Mouse (Mus musculus) embryonic facial prominence, embryonic 10.5 days (tissue): ENCODE data around the gene Sod3. TPM values are rescaled to one million over a fixed set of nuclear protein-coding genes. Genes with fewer than 3 reads are reported as not detected.
A peak's percentile ranks its signal among the peaks of the same experiment; 100 is the strongest.

Experiments
- DNase-seq: peaks from one replicate; pipeline ENCODE4 v3.0.0-alpha.2; 2017; ENCODE audit warnings: low spot score
- H3K27ac ChIP-seq: fragments of 300-500 bp; sonication (generic); replicated peaks from 2 replicates; pipeline ENCODE4 v1.5.1; 2016; ENCODE audit warnings: mild to moderate bottlenecking
- H3K27me3 ChIP-seq: fragments of 300-500 bp; sonication (generic); replicated peaks from 2 replicates; pipeline ENCODE4 v1.6.1; 2016; ENCODE audit warnings: low read depth, mild to moderate bottlenecking; ENCODE audit not compliant: poor library complexity, severe bottlenecking
- H3K36me3 ChIP-seq: fragments of 300-500 bp; sonication (generic); replicated peaks from 2 replicates; pipeline ENCODE4 v1.6.1; 2016; ENCODE audit warnings: mild to moderate bottlenecking, moderate library complexity
- H3K4me1 ChIP-seq: fragments of 300-500 bp; sonication (generic); 2 replicates; pipeline ENCODE4 v1.6.1; 2016
- H3K4me3 ChIP-seq: fragments of 300-500 bp; sonication (generic); 2 replicates; pipeline ENCODE4 v1.5.1; 2016; ENCODE audit warnings: mild to moderate bottlenecking, moderate library complexity
- H3K9me3 ChIP-seq: fragments of 300-500 bp; sonication (generic); 2 replicates; pipeline ENCODE4 v1.6.1; 2016; ENCODE audit warnings: mild to moderate bottlenecking
- WGBS: fragments of 180-500 bp; shearing (Covaris S2); methylation state at CpG from one replicate; pipeline ENCODE4 v1.1.7; 2016; 5-methylcytosine and 5-hydroxymethylcytosine counted together
- polyA plus RNA-seq: library from polyadenylated mRNA; unstranded; fragments of >200 nt; fragmentation: Nextera tagmentation; extraction: Ambion mirVana; gene quantifications from 2 replicates; pipeline ENCODE4 v1.2.1, GENCODE M21; 2016

Sod3 gene
- polyA plus RNA-seq = 0.40 and 0.54 TPM in 2 replicates

- Histone ChIP-seq H3K36me3 (no peaks in the 10 kb centered on the region), H3K27me3 (peaks cover 22% of the 10 kb centered on the region), H3K27ac (peak within 1 kb of the TSS; percentile 54), H3K9me3 (0 out of 2 replicates have a peak, but pooled peaks cover 3% of the 10 kb centered on the region), H3K4me3 (no peak within 1 kb of the TSS), H3K4me1 (peaks cover 39% of the 10 kb centered on the region)
- peak; percentile 38 for DNase-seq
- WGBS = 19% methylated on average over 11 of the region's 11 CpGs
These were observed at the start of gene Sod3 for GRCm38 (mm10) chr5:52363468-52364150. TSS of gene Sod3 (plus strand) at chr5:52363791.

GRCm38 (mm10) chr5:52316926-52317325 is 46.7 kb upstream of the Sod3 start:
- Histone ChIP-seq H3K4me3 (no peak overlapping the region), H3K9me3 (no peaks in the 10 kb centered on the region), H3K27ac (no peak overlapping the region), H3K36me3 (no peaks in the 10 kb centered on the region), H3K27me3 (no peaks in the 10 kb centered on the region), H3K4me1 (no peaks in the 10 kb centered on the region)
- WGBS = 89% methylated on average over 7 of the region's 7 CpGs
- DNase-seq = no peak

- Histone ChIP-seq H3K4me3 (no peak overlapping the region), H3K27ac (no peak overlapping the region), H3K36me3 (no peaks in the 10 kb centered on the region), H3K9me3 (no peaks in the 10 kb centered on the region), H3K4me1 (no peaks in the 10 kb centered on the region), H3K27me3 (no peaks in the 10 kb centered on the region)
- no peak for DNase-seq
- 79% methylated on average over 8 of the region's 8 CpGs for WGBS
These were observed 44.1 kb upstream of the Sod3 start for GRCm38 (mm10) chr5:52319499-52319898.

GRCm38 (mm10) chr5:52332120-52332519 is 31.5 kb upstream of the Sod3 start:
- no peaks in the 10 kb centered on the region for H3K27me3 ChIP-seq
- no peaks in the 10 kb centered on the region for H3K9me3 ChIP-seq
- no peaks in the 10 kb centered on the region for H3K4me1 ChIP-seq
- no peak for DNase-seq
- 44% methylated on average over 8 of the region's 8 CpGs for WGBS
- H3K4me3 ChIP-seq = no peak overlapping the region
- H3K27ac ChIP-seq = no peak overlapping the region
- no peaks in the 10 kb centered on the region for H3K36me3 ChIP-seq

- H3K4me3 ChIP-seq = no peak overlapping the region
- no peaks in the 10 kb centered on the region for H3K27me3 ChIP-seq
- no peaks in the 10 kb centered on the region for H3K9me3 ChIP-seq
- H3K4me1 ChIP-seq = no peaks in the 10 kb centered on the region
- no peaks in the 10 kb centered on the region for H3K36me3 ChIP-seq
- H3K27ac ChIP-seq = no peak overlapping the region
- WGBS = 85% methylated on average over 3 of the region's 3 CpGs
- DNase-seq = no peak
These were observed 28.0 kb upstream of the Sod3 start for GRCm38 (mm10) chr5:52335590-52335989.

- H3K4me3 ChIP-seq = no peak overlapping the region
- H3K4me1 ChIP-seq = no peaks in the 10 kb centered on the region
- 85% methylated on average over 2 of the region's 2 CpGs for WGBS
- H3K36me3 ChIP-seq = no peaks in the 10 kb centered on the region
- no peak for DNase-seq
- no peak overlapping the region for H3K27ac ChIP-seq
- H3K27me3 ChIP-seq = no peaks in the 10 kb centered on the region
- no peaks in the 10 kb centered on the region for H3K9me3 ChIP-seq
These were observed 24.5 kb upstream of the Sod3 start for GRCm38 (mm10) chr5:52339134-52339533.

- Histone ChIP-seq H3K4me1 (no peaks in the 10 kb centered on the region), H3K27me3 (no peaks in the 10 kb centered on the region), H3K4me3 (no peak overlapping the region), H3K36me3 (no peaks in the 10 kb centered on the region), H3K27ac (no peak overlapping the region), H3K9me3 (no peaks in the 10 kb centered on the region)
- DNase-seq = no peak
- WGBS = 81% methylated on average over 2 of the region's 2 CpGs
These were observed 16.7 kb upstream of the Sod3 start for GRCm38 (mm10) chr5:52346890-52347289.

- Histone ChIP-seq H3K27me3 (no peaks in the 10 kb centered on the region), H3K4me3 (no peak overlapping the region), H3K27ac (no peak overlapping the region), H3K36me3 (no peaks in the 10 kb centered on the region), H3K4me1 (no peaks in the 10 kb centered on the region), H3K9me3 (no peaks in the 10 kb centered on the region)
- no peak for DNase-seq
- WGBS = 93% methylated on average over 2 of the region's 2 CpGs
These were observed 13.1 kb upstream of the Sod3 start for GRCm38 (mm10) chr5:52350451-52350850.

- no peak overlapping the region for H3K4me3 ChIP-seq
- DNase-seq = no peak
- no peaks in the 10 kb centered on the region for H3K36me3 ChIP-seq
- no peak overlapping the region for H3K27ac ChIP-seq
- no peaks in the 10 kb centered on the region for H3K9me3 ChIP-seq
- 93% methylated on average over 2 of the region's 2 CpGs for WGBS
- no peaks in the 10 kb centered on the region for H3K27me3 ChIP-seq
- H3K4me1 ChIP-seq = no peaks in the 10 kb centered on the region
These were observed 12.0 kb upstream of the Sod3 start for GRCm38 (mm10) chr5:52351561-52351960.

- no peaks in the 10 kb centered on the region for H3K4me1 ChIP-seq
- no peak overlapping the region for H3K4me3 ChIP-seq
- no peaks in the 10 kb centered on the region for H3K9me3 ChIP-seq
- no peaks in the 10 kb centered on the region for H3K36me3 ChIP-seq
- DNase-seq = no peak
- whole genome bisulfite sequencing = 83% methylated on average over 5 of the region's 5 CpGs
- no peak overlapping the region for H3K27ac ChIP-seq
- no peaks in the 10 kb centered on the region for H3K27me3 ChIP-seq
These were observed 10.9 kb upstream of the Sod3 start for GRCm38 (mm10) chr5:52352730-52353129.

- DNase-seq = no peak
- H3K4me1 ChIP-seq = no peaks in the 10 kb centered on the region
- H3K9me3 ChIP-seq = no peaks in the 10 kb centered on the region
- H3K27me3 ChIP-seq = no peaks in the 10 kb centered on the region
- 85% methylated on average over 4 of the region's 4 CpGs for WGBS
- H3K4me3 ChIP-seq = no peak overlapping the region
- H3K27ac ChIP-seq = no peak overlapping the region
- H3K36me3 ChIP-seq = no peaks in the 10 kb centered on the region
These were observed 9.2 kb upstream of the Sod3 start for GRCm38 (mm10) chr5:52354441-52354840.

- no peak for DNase-seq
- 92% methylated on average over 7 of the region's 7 CpGs for WGBS
These were observed 8.0 kb upstream of the Sod3 start for GRCm38 (mm10) chr5:52355612-52356011.

GRCm38 (mm10) chr5:52357175-52357754 is 6.3 kb upstream of the Sod3 start:
- H3K4me1 ChIP-seq = peaks cover 9% of the 10 kb centered on the region
- no peaks in the 10 kb centered on the region for H3K36me3 ChIP-seq
- 81% methylated on average over 9 of the region's 9 CpGs for WGBS
- no peak for DNase-seq
- H3K27me3 ChIP-seq = no peaks in the 10 kb centered on the region
- no peaks in the 10 kb centered on the region for H3K9me3 ChIP-seq
- no peak overlapping the region for H3K27ac ChIP-seq
- H3K4me3 ChIP-seq = no peak overlapping the region

More at GRCm38 (mm10) chr5:52355612-52356011, 8.0 kb upstream of the Sod3 start:
- H3K27ac ChIP-seq = no peak overlapping the region
- no peaks in the 10 kb centered on the region for H3K27me3 ChIP-seq
- no peaks in the 10 kb centered on the region for H3K36me3 ChIP-seq
- no peak overlapping the region for H3K4me3 ChIP-seq
- H3K4me1 ChIP-seq = peaks cover 6% of the 10 kb centered on the region
- H3K9me3 ChIP-seq = no peaks in the 10 kb centered on the region
